Mouse (Mus musculus) forebrain, embryonic 12.5 days (tissue): Measurements from ENCODE around the gene Dhx16. TPM values are rescaled to one million over a fixed set of nuclear protein-coding genes. Genes with fewer than 3 reads are reported as not detected.
"Not testable (repeated sequence)": the region's sequence is repeated elsewhere in the genome, so short reads cannot be mapped to it uniquely, and the experiment has no call there.

Source experiments
- ATAC-seq: fragments of 200-750 bp; cut with Nextera tagmentation; 2 replicates; pipeline ENCODE4 v1.8.0; 2017; ENCODE audit warnings: moderate TSS enrichment; ENCODE audit not compliant: low FRiP score
- H3K27ac ChIP-seq: fragments of 300-500 bp; sonication (generic); 2 replicates; pipeline ENCODE4 v1.5.1; 2016; ENCODE audit warnings: mild to moderate bottlenecking
- H3K27me3 ChIP-seq: fragments of 300-500 bp; sonication (generic); 2 replicates; pipeline ENCODE4 v1.6.1; 2016; ENCODE audit warnings: mild to moderate bottlenecking
- H3K36me3 ChIP-seq: fragments of 300-500 bp; sonication (generic); replicated peaks from 2 replicates; pipeline ENCODE4 v1.6.1; 2016; ENCODE audit warnings: mild to moderate bottlenecking
- H3K4me1 ChIP-seq: fragments of 300-500 bp; sonication (generic); 2 replicates; pipeline ENCODE4 v1.6.1; 2016
- H3K4me2 ChIP-seq: fragments of 300-500 bp; sonication (generic); 2 replicates; pipeline ENCODE4 v1.6.1; 2016; ENCODE audit warnings: mild to moderate bottlenecking, moderate library complexity
- H3K4me3 ChIP-seq: fragments of 300-500 bp; sonication (generic); replicated peaks from 2 replicates; pipeline ENCODE4 v1.5.1; 2016; ENCODE audit warnings: mild to moderate bottlenecking
- H3K9ac ChIP-seq: fragments of 300-500 bp; sonication (generic); 2 replicates; pipeline ENCODE4 v1.6.1; 2016; ENCODE audit warnings: mild to moderate bottlenecking
- H3K9me3 ChIP-seq: fragments of 300-500 bp; sonication (generic); 2 replicates; pipeline ENCODE4 v1.6.1; 2016
- WGBS: fragments of 180-500 bp; shearing (Covaris S2); methylation state at CpG from one replicate; pipeline ENCODE4 v1.1.7; 2016; 5-methylcytosine and 5-hydroxymethylcytosine counted together
- polyA plus RNA-seq: library from polyadenylated mRNA; unstranded; fragments of >200 nt; fragmentation: Nextera tagmentation; extraction: Ambion mirVana; gene quantifications from 2 replicates; pipeline ENCODE4 v1.2.1, GENCODE M21; 2016

Gene Dhx16
- polyA plus RNA-seq, 1 experiment from 2014 or later = 54.8 TPM

GRCm38 (mm10) chr17:35919864-35920301 lies 40.3 kb downstream of the Dhx16 start:
- H3K9ac ChIP-seq = peak overlapping the region; percentile 98
- peak overlapping the region; percentile 99 for H3K27ac ChIP-seq
- H3K4me1 ChIP-seq = peaks cover 36% of the 10 kb centered on the region
- H3K9me3 ChIP-seq = no peaks in the 10 kb centered on the region
- peak overlapping the region; percentile 68 for H3K4me3 ChIP-seq
- peak overlapping the region; percentile 72 for H3K4me2 ChIP-seq
- H3K27me3 ChIP-seq = no peaks in the 10 kb centered on the region
- no peak for ATAC-seq
- peaks cover 26% of the 10 kb centered on the region for H3K36me3 ChIP-seq
- WGBS = 53% methylated on average over 6 of the region's 6 CpGs

GRCm38 (mm10) chr17:35920384-35920783 lies 40.8 kb downstream of the Dhx16 start:
- no peak for ATAC-seq
- Histone ChIP-seq H3K36me3 (peaks cover 31% of the 10 kb centered on the region), H3K27ac (peak overlapping the region; percentile 99), H3K9me3 (no peaks in the 10 kb centered on the region), H3K4me2 (peak overlapping the region; percentile 72), H3K9ac (peak overlapping the region; percentile 98; the same call in 1 of the 2 replicates), H3K27me3 (no peaks in the 10 kb centered on the region), H3K4me1 (peaks cover 34% of the 10 kb centered on the region), H3K4me3 (peak overlapping the region; percentile 68)
- 85% methylated on average over 1 of the region's 1 CpGs for WGBS

- H3K4me2 ChIP-seq = peak overlapping the region; percentile 72
- H3K9ac ChIP-seq = no peak overlapping the region
Observed at GRCm38 (mm10) chr17:35920862-35921562, 41.4 kb downstream of the Dhx16 start.

GRCm38 (mm10) chr17:35921710-35922109 lies 42.1 kb downstream of the Dhx16 start:
- ATAC-seq = no peak
- no peaks in the 10 kb centered on the region for H3K9me3 ChIP-seq
- peaks cover 30% of the 10 kb centered on the region for H3K4me1 ChIP-seq
- H3K4me3 ChIP-seq = no peak overlapping the region
- H3K27me3 ChIP-seq = no peaks in the 10 kb centered on the region
- H3K36me3 ChIP-seq = peaks cover 43% of the 10 kb centered on the region
- H3K4me2 ChIP-seq = no peak overlapping the region
- 0 out of 2 replicates have a peak overlapping the region, but pooled peaks have one; percentile 42 for H3K27ac ChIP-seq
- no peak overlapping the region for H3K9ac ChIP-seq
- 85% methylated on average over 4 of the region's 4 CpGs for WGBS

More at GRCm38 (mm10) chr17:35920862-35921562, 41.4 kb downstream of the Dhx16 start:
- H3K4me1 ChIP-seq = peaks cover 30% of the 10 kb centered on the region
- H3K36me3 ChIP-seq = peaks cover 36% of the 10 kb centered on the region
- no peak overlapping the region for H3K4me3 ChIP-seq
- 75% methylated on average over 5 of the region's 5 CpGs for WGBS
- peak overlapping the region; percentile 99 for H3K27ac ChIP-seq
- H3K27me3 ChIP-seq = no peaks in the 10 kb centered on the region
- no peaks in the 10 kb centered on the region for H3K9me3 ChIP-seq
- no peak for ATAC-seq

- no peaks in the 10 kb centered on the region for H3K27me3 ChIP-seq
- H3K4me2 ChIP-seq = no peak overlapping the region
- H3K4me3 ChIP-seq = no peak overlapping the region
- no peak overlapping the region for H3K27ac ChIP-seq
- H3K9ac ChIP-seq = no peak overlapping the region
- peaks cover 50% of the 10 kb centered on the region for H3K36me3 ChIP-seq
- peaks cover 30% of the 10 kb centered on the region for H3K4me1 ChIP-seq
- WGBS = 84% methylated on average over 3 of the region's 3 CpGs
- no peak for ATAC-seq
- H3K9me3 ChIP-seq = no peaks in the 10 kb centered on the region
Observed at GRCm38 (mm10) chr17:35922566-35922965, 42.9 kb downstream of the Dhx16 start.

- Histone ChIP-seq H3K9ac (no peak overlapping the region), H3K4me1 (peaks cover 30% of the 10 kb centered on the region), H3K36me3 (peaks cover 57% of the 10 kb centered on the region), H3K27me3 (no peaks in the 10 kb centered on the region), H3K4me3 (no peak overlapping the region), H3K27ac (no peak overlapping the region), H3K4me2 (no peak overlapping the region), H3K9me3 (no peaks in the 10 kb centered on the region)
- no peak for ATAC-seq
- 98% methylated on average over 4 of the region's 4 CpGs for WGBS
Observed at GRCm38 (mm10) chr17:35923281-35923680, 43.7 kb downstream of the Dhx16 start.

- Histone ChIP-seq H3K36me3 (peaks cover 83% of the 10 kb centered on the region), H3K9me3 (no peaks in the 10 kb centered on the region), H3K9ac (no peak overlapping the region), H3K27me3 (no peaks in the 10 kb centered on the region), H3K4me3 (no peak overlapping the region), H3K4me2 (no peak overlapping the region), H3K27ac (no peak overlapping the region), H3K4me1 (no peaks in the 10 kb centered on the region)
- 89% methylated on average over 1 of the region's 1 CpGs for WGBS
- no peak for ATAC-seq
Observed at GRCm38 (mm10) chr17:35927471-35927870, 47.9 kb downstream of the Dhx16 start.

- 97% methylated on average over 2 of the region's 2 CpGs for WGBS
- Histone ChIP-seq H3K9me3 (no peaks in the 10 kb centered on the region), H3K9ac (no peak overlapping the region), H3K27me3 (no peaks in the 10 kb centered on the region), H3K4me2 (no peak overlapping the region), H3K4me1 (no peaks in the 10 kb centered on the region), H3K36me3 (peaks cover 68% of the 10 kb centered on the region), H3K27ac (no peak overlapping the region), H3K4me3 (no peak overlapping the region)
- no peak for ATAC-seq
Observed at GRCm38 (mm10) chr17:35929534-35929933, 49.9 kb downstream of the Dhx16 start.

- Histone ChIP-seq H3K36me3 (peaks cover 58% of the 10 kb centered on the region), H3K4me2 (no peak overlapping the region), H3K4me3 (no peak overlapping the region), H3K4me1 (no peaks in the 10 kb centered on the region), H3K27me3 (no peaks in the 10 kb centered on the region), H3K9me3 (no peaks in the 10 kb centered on the region), H3K27ac (no peak overlapping the region), H3K9ac (no peak overlapping the region)
- ATAC-seq = 0 out of 2 replicates have a peak, but pooled peaks have one; percentile 24
- 95% methylated on average over 12 of the region's 12 CpGs for WGBS
Observed at GRCm38 (mm10) chr17:35930627-35931026, 51.0 kb downstream of the Dhx16 start.

GRCm38 (mm10) chr17:35932608-35933007 lies 53.0 kb downstream of the Dhx16 start:
- no peak overlapping the region for H3K4me3 ChIP-seq
- peaks cover 40% of the 10 kb centered on the region for H3K36me3 ChIP-seq
- H3K9me3 ChIP-seq = no peaks in the 10 kb centered on the region
- WGBS = 88% methylated on average over 4 of the region's 4 CpGs
- H3K4me1 ChIP-seq = no peaks in the 10 kb centered on the region
- no peak overlapping the region for H3K4me2 ChIP-seq
- ATAC-seq = no peak
- no peak overlapping the region for H3K27ac ChIP-seq
- no peaks in the 10 kb centered on the region for H3K27me3 ChIP-seq
- no peak overlapping the region for H3K9ac ChIP-seq

GRCm38 (mm10) chr17:35935763-35936162 lies 56.1 kb downstream of the Dhx16 start:
- not testable (repeated sequence) for H3K9me3 ChIP-seq, H3K4me2 ChIP-seq, H3K4me3 ChIP-seq, H3K27me3 ChIP-seq, H3K27ac ChIP-seq, H3K9ac ChIP-seq, H3K4me1 ChIP-seq, ATAC-seq, H3K36me3 ChIP-seq
- 92% methylated on average over 14 of the region's 14 CpGs for WGBS

GRCm38 (mm10) chr17:35937700-35938348 lies 58.2 kb downstream of the Dhx16 start:
- Histone ChIP-seq H3K9me3 (no peaks in the 10 kb centered on the region), H3K4me2 (no peak overlapping the region), H3K9ac (no peak overlapping the region), H3K27ac (no peak overlapping the region), H3K4me3 (no peak overlapping the region), H3K36me3 (no peaks in the 10 kb centered on the region), H3K27me3 (no peaks in the 10 kb centered on the region), H3K4me1 (no peaks in the 10 kb centered on the region)
- 38% methylated on average over 2 of the region's 2 CpGs for WGBS
- peak; percentile 77; the same call in 1 of the 2 replicates for ATAC-seq
